Mouse (Mus musculus) T-helper 17 cell (primary cell): ENCODE results near the gene Cnpy2.

ENCODE experiments used
- in situ Hi-C, 2 experiments: fragments of 300-600 bp; cut with MboI, MseI; formaldehyde crosslinking; loops; 1 replicate in 1 of 2; 2 replicates in 1 of 2; pipeline ENCODE4 v1.15.1; 2025; ENCODE audit warnings: high pct_unique_total_duplicates in 2 of 2

Gene Cnpy2

DNA sequence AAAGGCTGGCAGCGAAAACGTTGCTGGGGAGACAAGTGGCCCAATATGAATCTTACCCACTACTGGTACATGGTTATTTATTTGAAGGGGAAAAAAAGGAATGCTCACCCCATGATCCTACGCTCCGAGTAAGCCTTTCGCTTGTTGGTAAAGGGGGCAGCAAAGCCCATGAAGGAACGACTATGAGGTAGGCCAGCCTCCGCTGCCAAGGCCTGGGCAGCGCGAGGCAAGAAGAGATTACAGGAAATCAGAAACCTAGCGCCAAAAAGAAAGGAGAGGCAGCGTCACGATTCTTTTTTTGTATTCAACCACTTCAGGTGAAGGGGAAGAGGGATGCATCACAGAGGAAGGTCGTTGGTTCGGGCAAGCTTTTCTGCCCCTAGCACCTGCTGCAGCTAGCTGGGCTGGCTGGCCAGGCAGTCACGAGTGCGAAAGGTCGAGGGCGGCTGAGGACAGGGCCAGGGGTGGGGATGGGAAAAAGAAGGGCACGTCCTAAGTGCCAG lies 45.7 kb downstream of the Cnpy2 start:
- in situ Hi-C loops: loop anchor here in 1 of 2 experiments (10.0 kb wide), 1 partner anchor 1967 kb away; no protein-coding TSS in a partner anchor

DNA sequence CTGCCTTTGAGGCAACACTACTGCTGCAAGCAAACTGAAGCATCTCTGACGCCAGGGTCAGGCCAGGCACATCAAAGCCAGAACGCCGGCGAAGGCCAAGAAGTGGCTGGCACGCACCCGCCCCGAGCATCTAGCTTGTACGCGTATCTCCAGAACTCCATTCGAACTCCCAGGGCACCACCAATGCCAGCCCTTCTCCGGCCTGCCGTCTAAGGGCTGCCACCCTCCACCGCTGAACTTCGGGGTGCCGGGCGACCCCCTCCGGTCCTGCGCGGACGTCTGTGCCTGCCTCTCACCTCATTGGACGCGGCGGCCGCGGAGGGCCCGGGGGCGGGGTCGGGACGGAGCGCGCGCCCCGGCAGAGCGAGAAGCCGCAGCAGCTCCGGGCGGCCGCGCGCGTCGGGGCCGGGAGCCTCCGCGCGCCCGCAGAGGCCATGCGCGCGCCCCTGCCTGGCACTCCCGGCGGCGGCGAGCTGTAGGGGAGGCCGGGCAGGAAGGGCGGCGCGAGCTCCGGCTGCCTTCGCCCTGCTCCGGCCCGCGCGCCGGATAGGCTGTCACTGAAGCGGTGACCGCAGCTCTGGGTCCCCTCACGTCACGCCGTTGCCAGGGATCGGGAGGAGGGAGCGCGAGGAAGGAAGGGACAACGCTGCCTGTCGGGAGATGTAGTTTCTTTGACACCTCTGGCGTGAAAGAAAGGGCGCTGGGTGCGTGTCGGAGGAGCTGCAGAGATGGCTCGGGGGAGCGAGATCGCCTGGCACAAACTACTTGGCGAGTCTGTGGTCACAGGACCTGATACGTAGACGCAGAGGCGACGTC lies 46.4 kb downstream of the Cnpy2 start, which contains the start of gene Coq10a:
Gene Coq10a (minus strand): TSS at position 596 of the 816 bp plus-strand sequence.
- in situ Hi-C loops: loop anchor here in 1 of 2 experiments (10.0 kb wide), 1 partner anchor 1966 kb away; no protein-coding TSS in a partner anchor

DNA sequence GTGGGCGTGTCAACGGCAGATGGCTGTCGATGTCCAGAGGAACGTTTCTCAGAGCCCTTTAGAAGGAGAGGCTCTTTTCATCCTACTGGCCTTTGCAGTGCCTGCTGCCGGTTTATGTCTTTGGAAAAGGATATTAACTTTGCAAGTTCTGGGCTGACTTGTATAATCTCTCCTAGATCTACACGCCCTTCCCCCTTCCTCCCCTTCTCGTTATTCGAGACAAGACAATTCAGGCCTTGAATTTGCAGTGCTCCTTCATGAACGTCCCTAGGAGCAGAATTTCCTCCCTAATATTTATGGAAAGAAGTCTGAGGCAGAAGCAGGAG lies 46.9 kb downstream of the Cnpy2 start:
- in situ Hi-C loops: loop anchor here in 1 of 2 experiments (10.0 kb wide), 1 partner anchor 1966 kb away; no protein-coding TSS in a partner anchor

GRCm38 (mm10) chr10:128369599-128369998 lies 47.3 kb downstream of the Cnpy2 start:
- in situ Hi-C loops: loop anchor here in 1 of 2 experiments (10.0 kb wide), 1 partner anchor 1965 kb away; no protein-coding TSS in a partner anchor

- in situ Hi-C loops: loop anchor here (5.0 kb wide), 2 partner anchors 72 to 87 kb away; partner anchors contain the start of gene Smarcc2 (in 1 of the 2)
Measured at GRCm38 (mm10) chr10:128370021-128370420, 47.8 kb downstream of the Cnpy2 start.

DNA sequence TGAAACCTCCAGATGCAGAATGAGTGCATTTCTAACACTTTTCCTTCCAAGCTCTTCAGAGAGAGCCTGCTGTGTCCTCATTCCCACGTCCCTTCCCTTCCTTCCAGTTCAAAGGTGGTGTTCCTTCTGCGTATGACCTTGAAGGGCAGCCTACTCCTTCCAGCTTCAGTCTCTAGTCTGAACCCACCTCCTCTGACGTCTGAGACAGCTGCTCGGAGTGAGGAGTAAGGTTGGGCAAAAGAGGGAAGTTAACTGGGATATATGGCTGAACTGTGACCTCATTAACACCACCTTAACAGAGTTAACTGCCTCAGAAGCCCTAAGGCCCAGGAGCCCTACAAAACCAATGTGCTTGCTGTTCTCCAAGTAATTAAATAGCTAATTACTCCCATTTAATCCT lies 48.3 kb downstream of the Cnpy2 start:
- in situ Hi-C loops: loop anchor here (5.0 kb wide), 2 partner anchors 72 to 87 kb away; partner anchors contain the start of gene Smarcc2 (in 1 of the 2)

DNA sequence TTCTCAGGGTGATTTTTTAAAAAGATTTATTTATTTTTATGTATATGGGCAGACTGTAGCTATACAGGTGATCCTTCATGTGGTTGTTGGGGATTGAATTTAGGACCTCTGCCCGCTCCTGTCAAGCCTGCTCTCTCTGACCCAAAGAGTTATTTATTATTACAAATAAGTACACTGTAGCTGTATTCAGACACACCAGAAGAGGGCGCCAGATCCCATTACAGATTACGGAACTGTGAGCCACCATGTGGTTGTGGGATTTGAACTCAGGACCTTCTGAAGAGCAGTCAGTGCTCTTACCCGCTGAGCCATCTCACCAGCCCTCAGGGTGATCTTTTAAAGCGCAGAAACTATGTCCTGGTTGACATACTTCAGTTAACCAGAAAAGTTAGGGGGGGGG lies 49.9 kb downstream of the Cnpy2 start:
- in situ Hi-C loops: loop anchor here (5.0 kb wide), 2 partner anchors 70 to 85 kb away; partner anchors contain the start of gene Smarcc2 (in 1 of the 2)

- in situ Hi-C loops: loop anchor here (5.0 kb wide), 2 partner anchors 69 to 84 kb away; partner anchors contain the start of gene Smarcc2 (in 1 of the 2)
Measured at GRCm38 (mm10) chr10:128372989-128373748, 50.9 kb downstream of the Cnpy2 start.

GRCm38 (mm10) chr10:128374393-128374792 lies 52.1 kb downstream of the Cnpy2 start:
- in situ Hi-C loops: loop anchor here (5.0 kb wide), 2 partner anchors 68 to 83 kb away; partner anchors contain the start of gene Smarcc2 (in 1 of the 2)

GRCm38 (mm10) chr10:128376099-128376454 lies 53.8 kb downstream of the Cnpy2 start:
- in situ Hi-C loops: no loop called here

GRCm38 (mm10) chr10:128376455-128377211 lies 54.4 kb downstream of the Cnpy2 start, which contains the start of gene Ankrd52:
Ankrd52 (plus strand) TSS chr10:128377115.
- in situ Hi-C loops: no loop called here
